ENCODE assay signal across 21 mouse cellular contexts in genomic region chr1:130245563-130245962, GRCm38 (mm10).
"Had no signal": no experiment of that assay in that cellular context is flagged by ENCODE, and none has a peak within 500 bp of the region (broad histone marks: within the 10 kb centered on the region; RNA-seq: fewer than 3 reads in every experiment).

No protein-coding gene starts in this region.

- H3K27ac ChIP-seq: lung, embryonic 15.5 days; macrophage; midbrain, embryonic 13.5 days; midbrain, embryonic 15.5 days; neural tube, embryonic 13.5 days; neural tube, embryonic 15.5 days had no signal

- H3K9me3 ChIP-seq: lung, embryonic 15.5 days; neural tube, embryonic 15.5 days had no signal

- H3K4me2 ChIP-seq: lung, embryonic 15.5 days; midbrain, embryonic 11.5 days; midbrain, embryonic 13.5 days; midbrain, embryonic 15.5 days; neural tube, embryonic 13.5 days; neural tube, embryonic 15.5 days had no signal

- H3K4me3 ChIP-seq: lung, embryonic 15.5 days; megakaryocyte, embryonic 14.5 days; midbrain, embryonic 13.5 days; midbrain, embryonic 15.5 days; neural tube, embryonic 13.5 days; neural tube, embryonic 15.5 days had no signal

- ATAC-seq: liver, postnatal 0 days; lung, postnatal 0 days; midbrain, embryonic 13.5 days; midbrain, embryonic 15.5 days had no signal

- DNase-seq: liver, postnatal 0 days; lung, adult 2 months; lung, postnatal 14 days; lung, postnatal 36 days; retina, postnatal 1 day; right cerebral cortex, adult 18-20 months; right cerebral cortex, postnatal 25 days; right cerebral cortex, postnatal 4 days; spleen, adult 18-20 months; thymus, adult 18-20 months; thymus, postnatal 14 days; thymus, postnatal 36 days had no signal

- H3K4me1 ChIP-seq: lung, embryonic 15.5 days; megakaryocyte, embryonic 14.5 days; midbrain, embryonic 13.5 days; midbrain, embryonic 15.5 days; neural tube, embryonic 13.5 days; neural tube, embryonic 15.5 days had no signal

- H3K9ac ChIP-seq: liver, postnatal 0 days; lung, embryonic 15.5 days; midbrain, embryonic 13.5 days; midbrain, embryonic 15.5 days; neural tube, embryonic 13.5 days; neural tube, embryonic 15.5 days had no signal

- H3K27me3 ChIP-seq: lung, embryonic 15.5 days; megakaryocyte, embryonic 14.5 days; midbrain, embryonic 13.5 days; midbrain, embryonic 15.5 days; neural tube, embryonic 13.5 days; neural tube, embryonic 15.5 days had no signal

- H3K36me3 ChIP-seq: lung, embryonic 15.5 days; midbrain, embryonic 13.5 days; midbrain, embryonic 15.5 days; neural tube, embryonic 13.5 days; neural tube, embryonic 15.5 days had no signal
